Comparison of ENCODE assay signal across 8 mouse cellular contexts in the genomic region with DNA sequence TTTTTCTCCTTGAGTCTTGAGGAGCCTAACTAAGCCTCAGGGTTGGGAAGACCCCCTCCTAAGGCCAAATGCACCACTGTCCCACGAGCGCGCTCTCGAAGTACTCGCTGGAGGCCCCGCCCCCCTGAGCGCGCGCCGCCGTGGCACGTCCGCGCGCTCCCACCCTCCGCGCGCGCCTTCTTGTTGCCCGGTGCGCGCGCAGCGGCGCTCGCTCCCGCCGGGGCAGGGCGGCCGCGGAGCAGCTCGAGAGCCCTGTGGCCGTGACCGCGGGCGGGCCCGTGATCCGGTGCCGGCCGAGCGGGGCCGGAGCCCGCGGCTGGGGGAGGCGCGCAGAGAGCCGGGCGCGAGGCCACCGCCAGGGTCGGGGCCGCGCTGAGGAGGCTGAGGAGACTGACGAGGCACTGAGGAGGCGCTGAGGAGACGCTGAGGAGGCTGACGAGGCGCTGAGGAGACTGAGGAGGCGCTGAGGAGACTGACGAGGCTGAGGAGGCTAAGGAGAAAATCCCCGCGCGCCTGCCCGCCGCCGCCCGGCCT. TPM values are rescaled to one million over a fixed set of nuclear protein-coding genes. Genes with fewer than 3 reads are reported as not detected.
DNase-seq lines count a peak whose midpoint lies in the region; ATAC-seq and TF ChIP-seq lines count a peak whose summit lies in the region.

A gene (plus strand): TSS at position 207 of the 534 bp plus-strand sequence.

- H3K4me2 ChIP-seq in embryonic facial prominence, embryonic 14.5 days (ENCODE audit: low read depth, low read length): peak within 1 kb of the TSS; percentile 81
- peak within 1 kb of the TSS; percentile 85 for H3K4me2 ChIP-seq in heart, embryonic 11.5 days
- H3K4me2 ChIP-seq in kidney, embryonic 15.5 days: peak within 1 kb of the TSS; percentile 85
- H3K4me2 ChIP-seq in limb, embryonic 15.5 days: peak within 1 kb of the TSS; percentile 79
- H3K4me2 ChIP-seq in midbrain, postnatal 0 days (ENCODE audit: low read depth, low read length, poor library complexity, severe bottlenecking): peak within 1 kb of the TSS; percentile 70

- peak within 1 kb of the TSS; percentile 93 for H3K9ac ChIP-seq in embryonic facial prominence, embryonic 14.5 days (ENCODE audit: low read depth, low read length)
- peak within 1 kb of the TSS; percentile 91 for H3K9ac ChIP-seq in heart, embryonic 11.5 days (ENCODE audit: low read depth, low read length)
- peak within 1 kb of the TSS; percentile 98 for H3K9ac ChIP-seq in kidney, embryonic 15.5 days
- peak within 1 kb of the TSS; percentile 96 for H3K9ac ChIP-seq in limb, embryonic 15.5 days
- peak within 1 kb of the TSS; percentile 93 for H3K9ac ChIP-seq in midbrain, postnatal 0 days (replicated peaks; ENCODE audit: low read length, poor library complexity, severe bottlenecking)

- H3K27ac ChIP-seq in embryonic facial prominence, embryonic 14.5 days (replicated peaks; ENCODE audit: low read depth, low read length): peak within 1 kb of the TSS; percentile 97
- peak within 1 kb of the TSS; percentile 89 for H3K27ac ChIP-seq in heart, embryonic 11.5 days (ENCODE audit: low read depth, low read length)
- H3K27ac ChIP-seq in kidney, embryonic 15.5 days: peak within 1 kb of the TSS; percentile 97
- H3K27ac ChIP-seq in limb, embryonic 15.5 days: peak within 1 kb of the TSS; percentile 97
- peak within 1 kb of the TSS; percentile 99 for H3K27ac ChIP-seq in midbrain, postnatal 0 days (ENCODE audit: low read depth, low read length)

- H3K27me3 ChIP-seq in erythroblast, embryonic 14.5 days (ENCODE audit: control insufficient read depth): peaks cover 32% of the 10 kb centered on the region
- no peaks in the 10 kb centered on the region for H3K27me3 ChIP-seq in embryonic facial prominence, embryonic 14.5 days (replicated peaks; ENCODE audit: control insufficient read depth, insufficient read depth, low read length)
- H3K27me3 ChIP-seq in heart, embryonic 11.5 days (ENCODE audit: control insufficient read depth, insufficient read depth, low read length): no peaks in the 10 kb centered on the region
- H3K27me3 ChIP-seq in kidney, embryonic 15.5 days: no peaks in the 10 kb centered on the region; the same call in 1 of the 2 replicates
- no peaks in the 10 kb centered on the region for H3K27me3 ChIP-seq in limb, embryonic 15.5 days
- H3K27me3 ChIP-seq in midbrain, postnatal 0 days (ENCODE audit: insufficient read depth, low read length): no peaks in the 10 kb centered on the region

- 1% methylated on average over 31 of the region's 67 CpGs for WGBS in embryonic facial prominence, embryonic 14.5 days
- under 1% methylated on average over 50 of the region's 67 CpGs for WGBS in heart, embryonic 11.5 days (ENCODE audit: insufficient replicate concordance)
- WGBS in kidney, embryonic 15.5 days: under 1% methylated on average over 62 of the region's 67 CpGs
- WGBS in limb, embryonic 15.5 days: under 1% methylated on average over 61 of the region's 67 CpGs
- WGBS in midbrain, postnatal 0 days: under 1% methylated on average over 51 of the region's 67 CpGs

- H3K9me3 ChIP-seq in erythroblast, embryonic 14.5 days (ENCODE audit: control insufficient read depth, low read length): no peaks in the 10 kb centered on the region
- H3K9me3 ChIP-seq in embryonic facial prominence, embryonic 14.5 days (ENCODE audit: control insufficient read depth, low read length): no peaks in the 10 kb centered on the region
- H3K9me3 ChIP-seq in heart, embryonic 11.5 days (replicated peaks; ENCODE audit: control insufficient read depth, low read length): no peaks in the 10 kb centered on the region
- H3K9me3 ChIP-seq in kidney, embryonic 15.5 days (replicated peaks): no peaks in the 10 kb centered on the region
- H3K9me3 ChIP-seq in limb, embryonic 15.5 days: no peaks in the 10 kb centered on the region
- H3K9me3 ChIP-seq in midbrain, postnatal 0 days (ENCODE audit: low read length): no peaks in the 10 kb centered on the region

- peak; percentile 40 for TF ChIP-seq CTCF in midbrain, postnatal 0 days (IDR thresholded peaks at IDR 0.05)

- peak within 1 kb of the TSS; percentile 62 for H3K4me3 ChIP-seq in erythroblast, embryonic 14.5 days (replicated peaks)
- peak within 1 kb of the TSS; percentile 91 for H3K4me3 ChIP-seq in embryonic facial prominence, embryonic 14.5 days (ENCODE audit: low read depth, low read length)
- H3K4me3 ChIP-seq in heart, embryonic 11.5 days (ENCODE audit: low read depth, low read length): peak within 1 kb of the TSS; percentile 92
- H3K4me3 ChIP-seq in kidney, embryonic 15.5 days (replicated peaks): peak within 1 kb of the TSS; percentile 95
- peak within 1 kb of the TSS; percentile 94 for H3K4me3 ChIP-seq in limb, embryonic 15.5 days
- peak within 1 kb of the TSS; percentile 100 for H3K4me3 ChIP-seq in midbrain, postnatal 0 days (ENCODE audit: low read depth, low read length)

- peaks cover 6% of the 10 kb centered on the region for H3K4me1 ChIP-seq in erythroblast, embryonic 14.5 days (ENCODE audit: control insufficient read depth)
- H3K4me1 ChIP-seq in embryonic facial prominence, embryonic 14.5 days (ENCODE audit: control insufficient read depth, insufficient read depth, low read length): peaks cover 6% of the 10 kb centered on the region; the same call in 1 of the 2 replicates
- H3K4me1 ChIP-seq in heart, embryonic 11.5 days (ENCODE audit: control insufficient read depth, insufficient read depth, low read length): peaks cover 11% of the 10 kb centered on the region
- H3K4me1 ChIP-seq in kidney, embryonic 15.5 days: peaks cover 13% of the 10 kb centered on the region
- H3K4me1 ChIP-seq in limb, embryonic 15.5 days: peaks cover 13% of the 10 kb centered on the region
- peaks cover 12% of the 10 kb centered on the region; the same call in 1 of the 2 replicates for H3K4me1 ChIP-seq in midbrain, postnatal 0 days (ENCODE audit: insufficient read depth, low read length)

- DNase-seq in embryonic facial prominence, embryonic 14.5 days (ENCODE audit: low spot score): peak; percentile 94
- DNase-seq in midbrain, postnatal 0 days (ENCODE audit: low spot score): peak; percentile 94
- DNase-seq in spleen, postnatal 36 days (ENCODE audit: low spot score in 2 of 2): peak; percentile 68 to 73

- no peak for ATAC-seq in erythroblast, adult 5-6 weeks (replicated peaks; ENCODE audit: low FRiP score, poor library complexity, severe bottlenecking)
- ATAC-seq in embryonic facial prominence, embryonic 14.5 days (ENCODE audit: low read depth): peak; percentile 94
- ATAC-seq in heart, embryonic 11.5 days (replicated peaks; ENCODE audit: insufficient number of reproducible peaks, low FRiP score, low TSS enrichment): peak; percentile 88
- ATAC-seq in kidney, embryonic 15.5 days (replicated peaks; ENCODE audit: low FRiP score): peak; percentile 95
- ATAC-seq in limb, embryonic 15.5 days (ENCODE audit: insufficient number of reproducible peaks, low FRiP score, low TSS enrichment, low read depth): peak; percentile 88
- peak; percentile 91 for ATAC-seq in midbrain, postnatal 0 days (ENCODE audit: low FRiP score)

- no peaks in the 10 kb centered on the region for H3K36me3 ChIP-seq in erythroblast, embryonic 14.5 days (ENCODE audit: control insufficient read depth)
- no peaks in the 10 kb centered on the region for H3K36me3 ChIP-seq in embryonic facial prominence, embryonic 14.5 days (ENCODE audit: control insufficient read depth, insufficient read depth, low read length)
- H3K36me3 ChIP-seq in heart, embryonic 11.5 days (ENCODE audit: control insufficient read depth, insufficient read depth, low read length): no peaks in the 10 kb centered on the region
- H3K36me3 ChIP-seq in kidney, embryonic 15.5 days: no peaks in the 10 kb centered on the region
- 0 out of 2 replicates have a peak, but pooled peaks cover 3% of the 10 kb centered on the region for H3K36me3 ChIP-seq in limb, embryonic 15.5 days
- no peaks in the 10 kb centered on the region for H3K36me3 ChIP-seq in midbrain, postnatal 0 days (ENCODE audit: insufficient read depth, low read length)

RNA-seq across cellular contexts. Expression of the gene that starts here (rescaled TPM):
- 0.02 TPM in 1 of 2 replicates, not detected in the other for polyA plus RNA-seq in erythroblast, embryonic 14.5 days (2012)
- under 0.01 and 0.21 TPM in 2 replicates for total RNA-seq in erythroblast, adult 5-6 weeks (2015; ENCODE audit: low replicate concordance)
- 0.42 and 0.60 TPM in 2 replicates for total RNA-seq in erythroblast, adult 5-6 weeks (2017; ENCODE audit: low replicate concordance)
- polyA plus RNA-seq in embryonic facial prominence, embryonic 14.5 days (2014; fragmentation: Nextera tagmentation; extraction: Ambion mirVana): 11.0 and 11.7 TPM in 2 replicates
- 4.4 and 6.0 TPM in 2 replicates for polyA plus RNA-seq in heart, embryonic 11.5 days (2014; fragmentation: Nextera tagmentation; extraction: Ambion mirVana)
- 3.9 and 5.2 TPM in 2 replicates for polyA plus RNA-seq in kidney, embryonic 15.5 days (2015; fragmentation: Nextera tagmentation; extraction: Ambion mirVana)
- polyA plus RNA-seq in limb, embryonic 15.5 days (2015; fragmentation: Nextera tagmentation; extraction: Ambion mirVana): 5.9 and 6.5 TPM in 2 replicates
- total RNA-seq in midbrain, postnatal 0 days (2014; rRNA removed): 74.4 and 78.2 TPM in 2 replicates
- polyA plus RNA-seq in midbrain, postnatal 0 days (2015; fragmentation: Nextera tagmentation; extraction: Ambion mirVana): 9.5 and 9.7 TPM in 2 replicates

Comparison
In these comparisons a context has a peak if more than half of its experiments do, and no peak if none do; other contexts are left out.
1. RNA of the gene that starts here (total RNA-seq): 74.4 to 78.2 TPM in midbrain, postnatal 0 days; under 0.01 to 0.60 TPM in erythroblast, adult 5-6 weeks; every median in the first group is over 10 times any median in the second.
2. Peak in every context shown above with its lines, with median percentiles within 50 percentile points of each other: H3K4me3 ChIP-seq, DNase-seq, H3K27ac ChIP-seq, H3K4me2 ChIP-seq and H3K9ac ChIP-seq.